Mouse (Mus musculus) right cerebral cortex, adult 18-20 months (tissue): ENCODE data around the gene Vmn1r151.
"Not testable (repeated sequence)": the region's sequence is repeated elsewhere in the genome, so short reads cannot be mapped to it uniquely, and the experiment has no call there.

Experiments used
- DNase-seq: peaks from one replicate; pipeline ENCODE4 v3.0.0; 2022; ENCODE audit warnings: mixed read lengths

The Vmn1r151 gene

DNA sequence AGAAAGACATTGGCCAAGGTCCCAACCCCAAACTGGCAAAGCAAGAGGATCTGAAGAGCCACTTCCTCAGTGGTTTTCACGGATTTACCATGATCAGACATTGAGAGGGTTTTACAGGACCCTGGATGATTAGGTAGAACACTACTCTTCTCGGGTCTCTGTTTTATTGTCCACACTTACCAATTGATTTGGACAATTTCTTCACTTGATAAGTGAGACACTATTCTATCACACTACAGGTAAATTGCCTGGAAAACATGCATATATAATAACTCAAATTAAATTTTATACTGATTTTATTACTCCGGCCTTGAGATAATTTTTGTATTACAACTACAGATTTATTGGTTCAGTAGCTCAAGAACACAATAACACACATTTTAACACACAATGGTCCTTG lies at the start of gene Vmn1r151:
Vmn1r151 (minus strand) TSS at position 101 of the 400 bp plus-strand sequence.
- not testable (repeated sequence) for DNase-seq

DNA sequence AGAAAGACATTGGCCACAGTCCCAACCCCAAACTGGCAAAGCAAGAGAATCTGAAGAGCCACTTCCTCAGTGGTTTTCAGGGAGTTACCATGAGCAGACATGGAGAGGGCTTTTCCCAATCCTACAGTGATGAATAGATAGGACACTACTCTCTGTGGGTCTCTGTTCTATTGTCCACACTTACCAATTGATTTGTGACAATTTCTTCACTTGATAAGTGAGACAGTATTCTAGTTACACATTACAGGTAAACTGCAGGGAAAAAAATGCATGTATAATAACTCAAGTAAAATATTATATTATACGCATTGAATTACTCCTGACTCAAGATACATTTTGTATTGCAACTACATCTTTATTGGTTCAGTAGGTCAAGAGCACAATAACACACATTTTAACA lies 35.3 kb upstream of the Vmn1r151 start, which contains the start of gene Gm8677:
Gm8677 (minus strand) TSS at position 101 of the 400 bp plus-strand sequence.
- not testable (repeated sequence) for DNase-seq

DNA sequence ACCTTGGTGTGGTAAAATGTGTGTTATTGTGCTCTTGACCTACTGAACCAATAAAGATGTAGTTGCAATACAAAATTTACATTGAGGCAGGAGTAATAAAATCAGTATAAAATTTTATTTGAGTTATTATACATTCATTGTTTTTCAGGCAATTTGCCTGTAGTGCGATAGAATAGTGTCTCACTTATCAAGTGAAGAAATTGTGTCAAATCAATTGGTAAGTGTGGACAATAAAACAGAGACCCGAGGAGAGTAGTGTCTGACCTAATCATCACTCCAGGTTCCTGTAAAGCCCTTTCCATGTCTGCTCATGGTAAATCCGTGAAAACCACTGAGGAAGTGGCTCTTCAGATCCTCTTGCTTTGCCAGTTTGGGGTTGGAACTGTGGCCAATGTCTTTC lies 23.2 kb upstream of the Vmn1r151 start, which contains the start of gene Vmn1r152:
Vmn1r152 (plus strand) TSS at position 301 of the 400 bp plus-strand sequence.
- DNase-seq = not testable (repeated sequence)

DNA sequence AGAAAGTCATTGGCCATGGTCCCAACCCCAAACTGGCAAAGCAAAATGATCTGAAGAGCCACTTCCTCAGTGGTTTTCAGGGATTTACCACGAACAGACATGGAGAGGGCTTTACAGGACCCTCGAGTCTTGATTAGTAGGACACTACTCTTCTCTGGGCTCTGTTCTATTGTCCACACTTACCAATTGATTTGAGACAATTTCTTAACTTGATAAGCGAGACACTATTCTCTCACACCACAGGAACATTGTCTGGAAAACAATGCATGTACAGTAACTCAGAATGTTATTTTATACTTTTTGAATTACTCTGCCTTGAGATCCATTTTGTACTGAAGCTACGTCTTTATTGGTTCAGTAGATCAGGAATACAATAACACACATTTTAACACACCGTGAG lies 35.5 kb downstream of the Vmn1r151 start, which contains the start of gene Gm10665:
Gm10665 (minus strand) TSS at position 101 of the 400 bp plus-strand sequence.
- DNase-seq = not testable (repeated sequence)
